Mouse (Mus musculus) forebrain, embryonic 16.5 days (tissue): ENCODE measurements around the gene Ttll1. TPM values are rescaled to one million over a fixed set of nuclear protein-coding genes. Genes with fewer than 3 reads are reported as not detected.

Experiments
- ATAC-seq: fragments of 200-750 bp; cut with Nextera tagmentation; 2 replicates; pipeline ENCODE4 v1.8.0; 2017; ENCODE audit warnings: mild to moderate bottlenecking, moderate library complexity
- H3K27ac ChIP-seq: fragments of 300-500 bp; sonication (generic); 2 replicates; pipeline ENCODE4 v1.5.1; 2014; ENCODE audit warnings: low read length, control low read depth
- H3K27me3 ChIP-seq: fragments of 300-500 bp; sonication (generic); replicated peaks from 2 replicates; pipeline ENCODE4 v1.6.1; 2014; ENCODE audit warnings: low read length; ENCODE audit not compliant: control insufficient read depth, insufficient read depth
- H3K36me3 ChIP-seq: fragments of 300-500 bp; sonication (generic); 2 replicates; pipeline ENCODE4 v1.6.1; 2014; ENCODE audit not compliant: control insufficient read depth, insufficient read depth
- H3K4me1 ChIP-seq: fragments of 300-500 bp; sonication (generic); replicated peaks from 2 replicates; pipeline ENCODE4 v1.6.1; 2014; ENCODE audit warnings: low read length; ENCODE audit not compliant: control insufficient read depth, insufficient read depth
- H3K4me2 ChIP-seq: fragments of 300-500 bp; sonication (generic); 2 replicates; pipeline ENCODE4 v1.6.1; 2014; ENCODE audit warnings: mild to moderate bottlenecking, low read length, control low read depth
- H3K4me3 ChIP-seq: fragments of 300-500 bp; sonication (generic); replicated peaks from 2 replicates; pipeline ENCODE4 v1.5.1; 2014; ENCODE audit warnings: mild to moderate bottlenecking, low read length, control low read depth
- H3K9ac ChIP-seq: fragments of 300-500 bp; sonication (generic); replicated peaks from 2 replicates; pipeline ENCODE4 v1.6.1; 2014; ENCODE audit warnings: low read depth, low read length, control low read depth
- H3K9me3 ChIP-seq: fragments of 300-500 bp; sonication (generic); 2 replicates; pipeline ENCODE4 v1.6.1; 2016; ENCODE audit warnings: low read length; ENCODE audit not compliant: control insufficient read depth
- WGBS: fragments of 180-500 bp; shearing (Covaris S2); extraction: QIAGEN DNeasy Blood & Tissue Kit; methylation state at CpG from one replicate; pipeline ENCODE4 v1.1.7; 2014; 5-methylcytosine and 5-hydroxymethylcytosine counted together
- polyA plus RNA-seq: library from polyadenylated mRNA; unstranded; fragments of >200 nt; fragmentation: Nextera tagmentation; extraction: Ambion mirVana; gene quantifications from 2 replicates; pipeline ENCODE4 v1.2.1, GENCODE M21; 2015

Ttll1 gene
- polyA plus RNA-seq, 1 experiment from 2014 or later: 114 TPM

- under 1% methylated on average over 26 of the region's 26 CpGs for WGBS
- H3K9me3 ChIP-seq: no peaks in the 10 kb centered on the region
Measured at GRCm38 (mm10) chr15:83527092-83527437, 16.4 kb upstream of the Ttll1 start.

DNA sequence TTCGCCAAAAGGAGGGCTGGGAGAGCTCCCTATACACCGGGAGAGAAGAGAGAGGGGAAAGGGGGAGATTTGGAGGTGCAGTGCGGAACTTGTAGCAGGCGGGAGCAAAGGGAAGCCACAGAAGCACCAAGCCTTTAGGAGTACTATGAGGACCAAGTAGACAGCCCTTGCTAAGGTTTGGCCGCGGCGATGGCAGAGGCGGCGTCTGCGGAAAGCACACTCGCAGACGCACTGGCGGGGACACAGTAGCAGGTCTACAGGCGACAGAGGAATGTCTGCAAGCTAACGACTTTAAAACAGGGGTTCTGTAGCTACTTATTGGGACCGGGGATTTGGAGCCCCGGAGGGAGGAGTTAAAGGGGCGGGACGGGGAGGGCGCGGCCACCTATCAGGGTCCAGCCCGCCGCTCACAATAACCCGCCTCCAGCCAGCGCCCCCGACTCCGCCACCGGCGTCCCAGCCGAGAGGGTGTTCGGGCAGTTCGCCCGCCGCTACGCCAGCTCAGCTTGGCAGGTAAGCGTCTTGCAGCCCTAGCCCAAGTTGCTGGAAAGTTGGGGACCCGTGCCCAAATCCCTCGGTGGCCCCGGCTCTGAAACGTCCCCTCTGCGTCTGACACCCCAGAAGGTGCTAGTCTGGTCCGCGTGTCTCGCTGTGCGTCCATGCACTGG is 15.9 kb upstream of the Ttll1 start, which contains the start of gene Bik:
TSS of gene Bik (plus strand) at position 439 of the 668 bp plus-strand sequence.
- H3K27ac ChIP-seq: no peak within 1 kb of the TSS
- under 1% methylated on average over 45 of the region's 45 CpGs for WGBS
- H3K36me3 ChIP-seq: no peaks in the 10 kb centered on the region
- H3K9me3 ChIP-seq: no peaks in the 10 kb centered on the region
- peaks cover 12% of the 10 kb centered on the region for H3K4me1 ChIP-seq
- peak; percentile 69 for ATAC-seq
- H3K4me3 ChIP-seq: peak within 1 kb of the TSS; percentile 51
- peaks cover 26% of the 10 kb centered on the region for H3K27me3 ChIP-seq
- peak within 1 kb of the TSS; percentile 92 for H3K4me2 ChIP-seq
- peak within 1 kb of the TSS; percentile 46 for H3K9ac ChIP-seq

More at GRCm38 (mm10) chr15:83527092-83527437, 16.4 kb upstream of the Ttll1 start:
- Histone ChIP-seq H3K4me3 (peak overlapping the region; percentile 51), H3K36me3 (no peaks in the 10 kb centered on the region), H3K9ac (peak overlapping the region; percentile 46), H3K27ac (no peak overlapping the region), H3K4me1 (peaks cover 12% of the 10 kb centered on the region), H3K27me3 (peaks cover 26% of the 10 kb centered on the region), H3K4me2 (peak overlapping the region; percentile 92)
- no peak for ATAC-seq

DNA sequence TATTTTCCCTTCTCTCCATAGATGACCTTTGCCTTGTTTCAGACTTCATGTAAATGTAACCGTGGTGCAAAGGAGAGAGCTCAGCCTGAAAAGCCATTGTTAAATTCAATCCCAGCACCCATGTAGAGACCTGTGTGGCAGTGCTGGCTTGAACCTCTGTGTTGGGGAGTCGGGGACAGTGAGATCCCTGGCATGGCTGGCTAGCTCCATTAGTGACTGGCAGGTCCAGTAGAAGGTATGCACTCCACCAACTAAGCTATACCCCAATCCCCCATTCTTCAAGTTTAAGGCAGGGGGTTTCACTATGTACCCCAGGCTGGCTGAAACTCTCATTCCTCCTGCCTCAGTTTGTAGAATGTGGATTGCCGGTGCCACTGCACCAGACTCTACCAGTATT is 13.6 kb upstream of the Ttll1 start:
- 59% methylated on average over 3 of the region's 3 CpGs for WGBS
- H3K36me3 ChIP-seq: no peaks in the 10 kb centered on the region
- H3K9me3 ChIP-seq: no peaks in the 10 kb centered on the region
- H3K4me2 ChIP-seq: no peak overlapping the region
- H3K4me3 ChIP-seq: no peak overlapping the region
- H3K27me3 ChIP-seq: peaks cover 26% of the 10 kb centered on the region
- H3K27ac ChIP-seq: no peak overlapping the region
- no peak for ATAC-seq
- H3K9ac ChIP-seq: no peak overlapping the region
- H3K4me1 ChIP-seq: peaks cover 12% of the 10 kb centered on the region

- no peaks in the 10 kb centered on the region for H3K9me3 ChIP-seq
- H3K27ac ChIP-seq: no peak overlapping the region
- H3K36me3 ChIP-seq: no peaks in the 10 kb centered on the region
- H3K27me3 ChIP-seq: peaks cover 26% of the 10 kb centered on the region
- H3K4me3 ChIP-seq: no peak overlapping the region
- no peak overlapping the region for H3K9ac ChIP-seq
- H3K4me2 ChIP-seq: no peak overlapping the region
- no peak for ATAC-seq
- H3K4me1 ChIP-seq: peaks cover 12% of the 10 kb centered on the region
- WGBS: 58% methylated on average over 14 of the region's 14 CpGs
Measured at GRCm38 (mm10) chr15:83523638-83524332, 13.1 kb upstream of the Ttll1 start.

DNA sequence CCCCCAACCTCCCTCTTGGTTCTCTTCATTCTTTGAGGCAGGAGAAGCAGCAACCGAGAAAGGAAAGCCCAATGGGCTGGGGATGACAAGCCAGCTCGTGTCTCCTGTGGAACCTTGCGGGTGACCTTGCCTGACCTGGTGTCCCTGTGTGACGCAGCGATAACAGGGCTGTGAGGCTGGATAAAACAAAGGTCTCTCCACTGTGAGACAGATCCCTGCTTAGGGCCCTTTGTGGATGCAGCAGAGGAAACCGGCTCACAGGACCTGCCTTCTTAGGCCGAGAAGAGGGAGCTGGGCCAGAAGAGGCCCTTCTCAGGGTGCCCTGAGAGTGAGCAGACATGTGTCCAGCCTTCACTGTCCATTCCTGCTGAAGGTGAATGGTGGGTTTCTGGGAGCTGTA is 12.5 kb upstream of the Ttll1 start:
- Histone ChIP-seq H3K36me3 (no peaks in the 10 kb centered on the region), H3K27ac (no peak overlapping the region), H3K9me3 (no peaks in the 10 kb centered on the region), H3K9ac (no peak overlapping the region), H3K4me1 (peaks cover 16% of the 10 kb centered on the region), H3K27me3 (peaks cover 26% of the 10 kb centered on the region), H3K4me2 (no peak overlapping the region), H3K4me3 (no peak overlapping the region)
- 25% methylated on average over 7 of the region's 7 CpGs for WGBS
- ATAC-seq: no peak

GRCm38 (mm10) chr15:83520861-83521382 is 10.2 kb upstream of the Ttll1 start:
- Histone ChIP-seq H3K9ac (no peak overlapping the region), H3K36me3 (no peaks in the 10 kb centered on the region), H3K27ac (no peak overlapping the region), H3K9me3 (no peaks in the 10 kb centered on the region), H3K27me3 (peaks cover 4% of the 10 kb centered on the region), H3K4me1 (0 out of 2 replicates have a peak, but pooled peaks cover 4% of the 10 kb centered on the region), H3K4me2 (no peak overlapping the region), H3K4me3 (no peak overlapping the region)
- 80% methylated on average over 6 of the region's 6 CpGs for WGBS
- no peak for ATAC-seq

DNA sequence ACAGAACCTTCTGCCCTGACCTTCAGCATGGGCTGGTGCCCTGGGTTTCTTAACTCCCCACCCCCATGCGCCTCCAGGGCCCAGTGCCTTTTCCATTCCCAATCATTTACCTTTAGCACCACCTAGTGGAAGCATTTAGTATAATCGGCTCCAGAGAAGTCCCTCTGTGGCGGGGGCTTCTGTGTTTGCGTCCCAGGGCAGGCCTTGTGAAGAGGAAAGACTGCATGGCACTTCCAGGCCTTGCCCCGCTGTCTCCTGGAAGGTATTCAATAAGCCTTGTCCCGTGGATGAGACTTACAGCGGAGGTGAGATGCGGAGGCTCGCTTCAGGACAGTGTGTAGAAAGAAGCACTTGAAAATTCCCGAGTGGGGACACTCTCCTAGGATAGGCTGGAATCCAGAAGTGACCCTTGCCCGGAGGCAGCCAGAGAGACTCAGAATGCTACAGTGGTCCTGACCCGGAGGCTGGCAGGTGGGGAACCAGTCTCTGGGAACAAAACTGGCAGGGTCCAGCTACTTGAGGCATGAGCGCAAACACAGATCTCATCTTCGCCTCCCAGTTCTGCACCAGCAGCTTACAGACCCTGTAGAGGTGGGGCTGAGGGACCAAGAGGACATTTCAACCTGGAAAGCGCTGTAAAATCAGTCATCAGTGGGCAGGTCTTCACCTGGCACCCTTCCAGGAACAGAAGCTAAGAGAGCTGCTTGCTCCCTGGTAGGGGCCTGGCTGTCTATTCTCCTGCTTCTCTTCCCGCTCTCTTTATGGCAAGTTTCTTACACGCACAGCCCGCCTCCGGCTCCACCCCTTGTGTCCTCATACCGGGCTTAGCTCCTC is 7.7 kb upstream of the Ttll1 start:
- no peaks in the 10 kb centered on the region for H3K36me3 ChIP-seq
- no peak overlapping the region for H3K27ac ChIP-seq
- H3K27me3 ChIP-seq: no peaks in the 10 kb centered on the region
- peak overlapping the region; percentile 28; the same call in 1 of the 2 replicates for H3K4me2 ChIP-seq
- ATAC-seq: peak; percentile 68; the same call in 1 of the 2 replicates
- H3K4me3 ChIP-seq: no peak overlapping the region
- no peaks in the 10 kb centered on the region for H3K9me3 ChIP-seq
- no peak overlapping the region for H3K9ac ChIP-seq
- 33% methylated on average over 20 of the region's 20 CpGs for WGBS
- 0 out of 2 replicates have a peak, but pooled peaks cover 4% of the 10 kb centered on the region for H3K4me1 ChIP-seq

GRCm38 (mm10) chr15:83515018-83515417 is 4.3 kb upstream of the Ttll1 start:
- H3K9ac ChIP-seq: no peak overlapping the region
- no peak overlapping the region for H3K27ac ChIP-seq
- H3K36me3 ChIP-seq: no peaks in the 10 kb centered on the region
- no peak for ATAC-seq
- no peak overlapping the region for H3K4me2 ChIP-seq
- H3K9me3 ChIP-seq: no peaks in the 10 kb centered on the region
- no peaks in the 10 kb centered on the region for H3K27me3 ChIP-seq
- WGBS: 52% methylated on average over 5 of the region's 5 CpGs
- no peak overlapping the region for H3K4me3 ChIP-seq
- H3K4me1 ChIP-seq: peaks cover 10% of the 10 kb centered on the region
